Mouse (Mus musculus) heart, adult 9 months (tissue): ENCODE results near the gene Slco6d1.
"Not testable (repeated sequence)": the region's sequence is repeated elsewhere in the genome, so short reads cannot be mapped to it uniquely, and the experiment has no call there.

ENCODE experiments used
- DNase-seq, 2 experiments: peaks; one replicate each; pipeline ENCODE4 v3.0.0; 2022; ENCODE audit warnings: low spot score in 2 of 2

Gene Slco6d1

DNA sequence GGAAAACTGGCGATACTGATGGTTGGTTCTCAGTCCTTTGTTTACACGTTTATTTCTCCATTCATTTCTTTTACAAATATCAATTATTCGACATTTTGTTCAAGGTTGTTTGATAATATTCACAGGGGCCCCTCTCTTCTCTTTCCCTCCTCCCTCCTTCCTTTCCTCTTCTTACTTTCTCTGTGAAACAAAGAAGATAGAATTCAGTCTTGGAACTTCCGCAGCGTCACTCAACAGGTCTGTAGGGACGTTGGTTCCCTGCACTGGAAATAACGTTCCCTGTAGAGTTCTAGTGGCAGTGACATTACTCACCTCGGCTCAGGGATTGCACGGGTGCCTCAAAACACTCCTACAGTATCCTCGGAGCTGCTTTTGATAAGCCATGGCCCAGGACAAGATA lies at the start of gene Slco6d1:
TSS of gene Slco6d1 (plus strand) at position 301 of the 400 bp plus-strand sequence.
- no peak for DNase-seq

DNA sequence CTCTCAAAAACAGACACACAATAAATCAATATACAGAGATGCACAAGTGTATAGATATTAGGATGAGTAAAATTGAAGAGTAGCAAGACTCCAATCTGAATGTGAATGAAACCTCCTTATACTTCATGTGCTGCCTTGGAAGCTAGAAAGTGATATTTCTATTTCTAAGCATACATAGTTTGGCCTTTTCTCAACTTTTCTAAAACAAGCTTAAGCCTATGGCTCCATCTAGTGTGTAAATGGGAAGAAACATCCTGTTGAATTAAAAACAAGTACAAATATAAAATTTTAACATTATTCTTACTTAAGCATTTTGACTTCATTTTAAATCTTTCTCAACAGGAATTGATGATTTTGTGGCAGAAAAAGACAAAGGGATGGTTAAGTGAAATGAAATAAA lies 28.9 kb upstream of the Slco6d1 start:
- DNase-seq, result no peak

DNA sequence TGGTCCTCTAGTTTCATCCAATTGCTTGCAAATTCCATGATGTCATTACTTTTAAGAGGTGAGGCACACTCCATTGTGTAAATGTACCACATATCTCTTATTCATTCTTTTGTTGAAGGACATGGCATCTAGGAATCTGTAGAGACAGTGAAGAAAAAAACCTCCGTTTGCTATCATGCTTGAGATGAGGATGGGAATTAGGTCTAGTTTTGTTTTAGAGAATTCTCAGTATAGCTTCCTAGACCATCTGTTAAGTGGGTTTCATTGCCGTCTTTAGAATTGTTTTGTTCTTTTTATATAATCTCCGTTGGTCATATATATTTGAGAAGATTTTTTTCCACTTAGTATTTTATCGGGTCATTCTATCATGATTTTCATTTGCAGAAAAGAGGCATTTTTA lies 27.0 kb downstream of the Slco6d1 start:
- DNase-seq, result no peak

DNA sequence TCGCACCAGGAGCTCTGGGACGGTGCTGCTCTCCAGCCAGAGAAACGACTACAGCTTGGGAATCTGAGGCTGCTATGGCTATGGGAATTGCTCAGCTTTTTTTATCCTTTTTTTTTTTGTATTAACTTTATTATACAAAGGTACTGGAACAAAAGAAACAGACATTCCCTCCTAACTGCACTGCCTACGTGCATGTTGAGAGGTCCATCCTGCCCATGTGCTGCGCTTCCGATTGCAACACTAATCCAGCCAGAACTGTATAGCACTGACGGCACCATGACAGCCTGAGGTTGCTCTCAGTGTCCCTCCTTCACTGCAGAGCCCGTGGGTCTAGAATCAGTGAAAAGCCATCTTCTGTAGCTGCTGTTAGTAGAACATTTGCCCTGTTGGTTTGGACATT lies 38.3 kb downstream of the Slco6d1 start:
- not testable (repeated sequence) for DNase-seq

DNA sequence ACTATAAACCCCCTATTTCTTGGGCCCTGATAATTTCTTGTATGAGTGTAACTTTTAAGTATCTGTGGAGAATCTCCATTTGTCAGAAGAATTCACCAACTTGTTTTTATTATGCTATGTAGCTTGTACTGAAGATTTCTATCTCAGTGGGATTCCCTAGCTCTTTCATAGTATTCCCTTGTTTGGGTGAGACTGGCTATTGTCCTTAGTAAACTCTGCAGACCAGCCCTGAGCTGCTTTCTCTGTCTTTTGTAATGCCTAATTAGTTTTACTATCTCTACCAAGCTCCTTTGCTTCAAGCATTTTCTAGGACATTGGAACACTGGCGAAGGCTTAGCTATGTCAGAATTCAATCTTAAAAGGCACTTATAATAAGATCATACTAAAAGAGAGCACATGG lies 55.5 kb downstream of the Slco6d1 start:
- not testable (repeated sequence) for DNase-seq

DNA sequence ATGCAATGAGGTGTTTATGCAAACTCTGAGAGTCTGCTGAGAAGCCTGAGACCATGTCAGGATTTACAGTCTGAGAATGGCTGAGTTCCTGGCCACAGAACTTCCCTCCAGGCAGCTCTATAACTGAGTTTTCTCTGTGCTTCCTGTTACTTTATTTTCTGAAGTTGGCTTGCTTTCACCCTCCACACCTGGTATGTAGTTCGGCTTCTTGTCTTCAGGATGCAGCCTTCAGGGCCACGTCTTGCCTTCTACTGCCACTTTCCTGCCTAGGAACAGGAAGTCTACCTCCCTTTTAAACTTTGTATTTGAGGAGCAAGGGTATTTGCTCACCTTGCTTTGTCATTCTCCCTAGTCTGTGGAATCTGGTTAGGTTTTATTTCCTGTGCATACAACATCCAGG lies 58.3 kb downstream of the Slco6d1 start:
- DNase-seq, result no peak

DNA sequence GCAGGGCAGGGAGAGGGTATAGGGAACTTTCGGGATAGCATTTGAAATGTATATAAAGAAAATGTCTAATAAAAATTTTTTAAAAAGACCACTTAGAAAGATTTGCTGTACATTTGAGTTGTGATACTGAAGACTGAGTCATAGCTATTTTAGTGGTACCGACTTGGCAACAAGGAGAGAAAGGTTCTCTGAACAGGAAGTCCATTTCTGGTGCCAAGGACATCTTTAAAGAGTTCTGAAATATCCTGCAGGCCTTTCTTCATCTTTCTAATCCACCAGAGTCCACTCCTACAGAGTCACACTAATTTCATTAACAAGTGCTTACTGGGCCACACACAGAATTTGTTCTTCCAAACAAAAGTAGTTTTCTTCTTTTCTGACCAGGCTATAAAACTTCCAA lies 85.1 kb downstream of the Slco6d1 start:
- no peak for DNase-seq

DNA sequence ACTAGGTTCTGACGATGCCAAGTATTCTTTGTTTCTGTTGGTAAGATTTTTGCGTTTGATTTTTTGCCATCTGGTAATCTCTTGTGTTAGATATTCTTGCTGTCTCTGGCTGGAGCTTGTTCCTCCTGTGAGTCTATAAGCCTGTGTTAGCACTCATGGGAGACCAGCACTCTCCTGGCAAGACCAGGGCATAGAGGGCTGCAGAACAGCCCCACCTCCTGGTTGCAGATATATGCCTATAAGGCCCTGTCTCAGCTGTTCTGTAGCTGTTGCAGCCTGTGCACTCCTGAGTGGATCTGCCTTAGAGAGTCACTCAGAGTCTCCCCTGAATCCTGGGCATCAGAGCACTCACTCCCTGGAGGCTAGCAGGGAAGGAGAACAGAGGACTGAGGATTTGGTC lies 102.1 kb downstream of the Slco6d1 start:
- no peak for DNase-seq

DNA sequence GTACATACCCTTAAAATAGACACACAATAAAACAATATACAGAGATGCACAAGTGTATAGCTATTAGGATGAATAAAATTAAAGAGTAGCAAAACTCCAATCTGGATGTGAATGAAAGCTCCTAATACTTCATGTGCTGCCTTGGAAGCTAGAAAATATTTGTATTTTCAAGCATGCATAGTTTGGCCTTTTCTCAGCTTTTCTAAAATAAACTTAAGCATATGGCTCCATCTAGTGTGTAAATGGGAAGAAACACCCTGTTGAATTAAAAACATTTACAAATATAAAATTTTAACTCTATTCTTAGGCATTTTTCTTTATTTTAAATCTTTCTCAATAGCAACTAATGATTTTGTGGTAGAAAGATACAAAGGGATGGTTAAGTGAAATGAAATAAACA lies 102.6 kb downstream of the Slco6d1 start:
- no peak for DNase-seq

DNA sequence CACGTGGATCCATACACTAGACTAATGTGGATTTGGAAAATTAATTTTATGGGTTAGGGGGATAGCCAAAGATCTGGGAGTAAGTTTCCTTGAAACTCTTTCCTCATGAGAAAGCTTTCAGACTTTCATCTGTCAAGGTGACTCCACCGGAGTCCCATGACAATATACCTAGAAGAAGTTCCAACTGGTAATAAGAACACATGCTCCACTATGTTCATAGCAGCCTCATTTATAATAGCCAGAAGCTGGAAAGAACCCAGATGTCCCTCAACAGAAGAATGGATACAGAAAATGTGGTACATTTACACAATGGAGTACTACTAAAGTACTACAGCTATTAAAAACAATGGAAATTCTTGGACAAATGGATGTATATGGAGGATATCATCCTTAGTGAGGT lies 107.4 kb downstream of the Slco6d1 start:
- DNase-seq, result not testable (repeated sequence)

DNA sequence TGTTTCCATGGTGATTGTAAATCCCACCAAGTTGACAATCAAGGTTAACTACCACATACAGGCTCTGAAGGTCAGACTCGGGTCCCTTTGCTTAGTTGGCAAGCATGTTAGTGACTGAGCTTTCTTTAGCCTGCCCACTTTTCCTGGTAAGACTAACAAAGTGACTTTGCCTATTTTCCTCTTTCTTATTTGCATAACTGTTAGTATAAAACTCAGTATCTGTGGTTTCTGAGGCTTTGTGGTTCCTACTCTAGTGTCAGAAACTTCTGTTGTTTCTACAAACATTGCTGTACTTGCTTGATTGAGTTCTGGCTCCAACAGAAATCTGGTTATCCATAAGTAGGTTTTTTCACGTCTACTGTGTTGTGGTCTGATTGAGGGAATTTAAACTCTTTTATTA lies 124.4 kb downstream of the Slco6d1 start:
- DNase-seq, result no peak

DNA sequence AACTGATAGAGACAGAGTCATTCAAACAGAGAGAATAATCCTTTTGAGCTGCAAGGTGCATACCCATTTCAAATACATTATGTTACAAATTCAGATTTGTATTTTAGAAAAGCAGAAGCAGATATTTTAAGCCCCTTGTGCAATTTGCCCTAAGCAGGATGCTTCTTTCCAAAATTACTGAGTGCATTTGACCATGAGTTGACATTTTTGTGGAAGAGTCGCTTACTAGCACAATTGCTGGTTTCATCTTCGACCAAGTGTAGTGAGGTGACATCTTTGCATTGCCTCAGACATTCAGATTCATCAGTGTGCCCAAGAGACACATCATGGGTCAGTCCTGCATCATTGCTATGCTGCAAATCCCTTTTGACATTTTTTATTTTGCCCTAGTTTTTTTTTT lies 133.5 kb downstream of the Slco6d1 start:
- no peak for DNase-seq

DNA sequence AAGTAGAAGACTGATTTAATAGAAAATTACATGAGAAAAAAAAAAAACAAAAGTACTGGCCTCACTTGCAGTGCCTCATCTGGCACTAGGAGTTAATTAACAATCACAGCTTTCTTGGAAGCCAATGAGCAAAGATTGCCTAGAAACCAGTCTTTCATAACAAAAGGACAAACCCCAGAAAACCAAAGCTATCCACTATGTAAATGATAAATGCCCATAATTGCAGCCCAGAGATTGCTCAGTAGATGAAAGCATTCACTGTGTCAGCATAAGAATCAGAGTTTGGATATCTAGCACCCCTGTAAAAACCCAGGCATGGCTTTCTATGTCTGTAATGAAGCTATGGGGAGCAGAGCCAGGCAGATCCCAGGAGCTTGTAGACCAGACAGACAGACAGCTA lies 144.8 kb downstream of the Slco6d1 start:
- no peak for DNase-seq
